Mouse (Mus musculus) ES-E14 (cell line): ENCODE measurements around the gene Aak1. TPM values are rescaled to one million over a fixed set of nuclear protein-coding genes. Genes with fewer than 3 reads are reported as not detected.

Source experiments
- DNase-seq: peaks from one replicate; pipeline ENCODE4 v3.0.0-alpha.2; 2013; ENCODE audit warnings: low read depth, low spot score
- H3K27ac ChIP-seq: 2 replicates; pipeline ENCODE4 v1.5.1; 2012; ENCODE audit warnings: low read depth, mild to moderate bottlenecking, low read length, moderate library complexity, mixed read lengths; ENCODE audit not compliant: poor library complexity, insufficient read depth, severe bottlenecking
- H3K36me3 ChIP-seq: 2 replicates; pipeline ENCODE4 v1.6.1; 2012; ENCODE audit warnings: mild to moderate bottlenecking, low read length, moderate library complexity, mixed read lengths; ENCODE audit not compliant: control insufficient read depth, poor library complexity, insufficient read depth, severe bottlenecking
- H3K4me1 ChIP-seq, 2 experiments: fragments of 150-350 bp in 1 of 2; sonication (generic) in 1 of 2; 2 replicates each; pipeline ENCODE4 v1.6.1; 2012; ENCODE audit warnings: low read length in 2 of 2, mild to moderate bottlenecking in 1 of 2, mixed read lengths in 1 of 2; ENCODE audit not compliant: control insufficient read depth in 2 of 2, insufficient read depth in 2 of 2, poor library complexity in 1 of 2
- H3K4me3 ChIP-seq, 2 experiments: fragments of 150-350 bp in 1 of 2; sonication (generic) in 1 of 2; 2 replicates each; pipeline ENCODE4 v1.5.1; 2012; ENCODE audit warnings: low read length in 2 of 2, low read depth in 1 of 2, mild to moderate bottlenecking in 1 of 2, mixed read lengths in 1 of 2; ENCODE audit not compliant: insufficient read depth in 1 of 2, poor library complexity in 1 of 2, severe bottlenecking in 1 of 2
- H3K9ac ChIP-seq: 2 replicates; pipeline ENCODE4 v1.6.1; 2012; ENCODE audit warnings: low read depth, mild to moderate bottlenecking, low read length, mixed read lengths; ENCODE audit not compliant: poor library complexity, insufficient read depth, severe bottlenecking
- H3K9me3 ChIP-seq: fragments of 150-350 bp; sonication (generic); 2 replicates; pipeline ENCODE4 v1.6.1; 2012; ENCODE audit warnings: low read depth, mild to moderate bottlenecking, low read length; ENCODE audit not compliant: control insufficient read depth, insufficient read depth
- CHD2 ChIP-seq: IDR thresholded peaks from 2 replicates; pipeline ENCODE4 v1.6.1; 2014; ENCODE audit warnings: mild to moderate bottlenecking, low read depth, low read length, inconsistent platforms
- HCFC1 ChIP-seq: IDR thresholded peaks from 2 replicates; pipeline ENCODE4 v1.6.1; 2012; ENCODE audit warnings: low read length, inconsistent platforms, borderline replicate concordance; ENCODE audit not compliant: insufficient read depth
- MAFK ChIP-seq: IDR thresholded peaks from 2 replicates; pipeline ENCODE4 v1.6.1; 2014; ENCODE audit warnings: mild to moderate bottlenecking, low read depth, low read length, inconsistent platforms; ENCODE audit not compliant: insufficient read depth
- ZC3H11A ChIP-seq: IDR thresholded peaks from 2 replicates; pipeline ENCODE4 v1.6.1; 2012; ENCODE audit warnings: low read depth, mild to moderate bottlenecking, inconsistent platforms, low read length, borderline replicate concordance
- ZNF384 ChIP-seq: IDR thresholded peaks from 2 replicates; pipeline ENCODE4 v1.6.1; 2012; ENCODE audit warnings: low read depth, low read length, inconsistent platforms
- in situ Hi-C, 2 experiments: fragments of 600-800 bp; cut with MboI; formaldehyde crosslinking; loops; one replicate each; pipeline ENCODE4 v1.15.1; 2025; ENCODE audit warnings: low sequenced_read_pairs in 2 of 2, inconsistent platforms in 1 of 2; ENCODE audit not compliant: unreplicated experiment in 2 of 2
- total RNA-seq: library from RNA; depleted of rRNA; stranded (reverse); fragments of 300-350 nt; gene quantifications from 2 replicates; pipeline ENCODE4 v1.2.3, GENCODE M21; 2012

The Aak1 gene
- total RNA-seq, 1 experiment = 20.0 TPM

- Histone ChIP-seq H3K4me3 (peak overlapping the region; percentile 73 to 84), H3K36me3 (peaks cover 5% of the 10 kb centered on the region), H3K9me3 (no peaks in the 10 kb centered on the region), H3K27ac (peak overlapping the region; percentile 78), H3K4me1 (peaks cover 2 to 4% of the 10 kb centered on the region in 2 experiments; a peak in 2 of 4 replicates), H3K9ac (peak overlapping the region; percentile 86)
- TF ChIP-seq MAFK (no peak), ZNF384 (no peak), HCFC1 (peak; percentile 53; the same call in 1 of the 2 replicates)
- in situ Hi-C loops = no loop called here
- peak; percentile 94 for DNase-seq
Observed at GRCm38 (mm10) chr6:87009692-87010328, 160.5 kb downstream of the Aak1 start.

- Histone ChIP-seq H3K4me1 (peaks cover 0 to 2% of the 10 kb centered on the region in 2 experiments; a peak in 1 of 4 replicates), H3K36me3 (peaks cover 41% of the 10 kb centered on the region), H3K4me3 (no peak overlapping the region), H3K9me3 (no peaks in the 10 kb centered on the region), H3K9ac (no peak overlapping the region), H3K27ac (no peak overlapping the region)
- in situ Hi-C loops = no loop called here
- peak; percentile 69 for DNase-seq
- TF ChIP-seq ZC3H11A (peak; percentile 32; the same call in 1 of the 2 replicates), CHD2 (no peak)
Observed at GRCm38 (mm10) chr6:87016916-87017315, 167.6 kb downstream of the Aak1 start.

- no peak overlapping the region for H3K9ac ChIP-seq
- no peak overlapping the region for H3K27ac ChIP-seq
- DNase-seq = no peak
- no peaks in the 10 kb centered on the region for H3K9me3 ChIP-seq
- H3K4me3 ChIP-seq = no peak overlapping the region
- H3K4me1 ChIP-seq = peaks cover 0 to 5% of the 10 kb centered on the region in 2 experiments; a peak in 1 of 4 replicates
- in situ Hi-C loops = no loop called here
- no peak for TF ChIP-seq MAFK
- no peak for TF ChIP-seq CHD2
- TF ChIP-seq HCFC1 = no peak
- TF ChIP-seq ZC3H11A = no peak
- TF ChIP-seq ZNF384 = no peak
- peaks cover 45% of the 10 kb centered on the region for H3K36me3 ChIP-seq
Observed at GRCm38 (mm10) chr6:87018874-87019273, 169.6 kb downstream of the Aak1 start.

GRCm38 (mm10) chr6:87021791-87022190 is 172.5 kb downstream of the Aak1 start:
- Histone ChIP-seq H3K4me1 (peaks cover 0 to 7% of the 10 kb centered on the region in 2 experiments; a peak in 2 of 4 replicates), H3K4me3 (no peak overlapping the region), H3K27ac (no peak overlapping the region), H3K9ac (no peak overlapping the region), H3K36me3 (peaks cover 48% of the 10 kb centered on the region), H3K9me3 (no peaks in the 10 kb centered on the region)
- TF ChIP-seq HCFC1 = no peak
- TF ChIP-seq CHD2 = no peak
- TF ChIP-seq ZC3H11A = no peak
- TF ChIP-seq MAFK = no peak
- TF ChIP-seq ZNF384 = no peak
- no peak for DNase-seq
- in situ Hi-C loops = no loop called here

- Histone ChIP-seq H3K4me1 (peaks cover 0 to 11% of the 10 kb centered on the region in 2 experiments; a peak in 2 of 4 replicates), H3K9me3 (no peaks in the 10 kb centered on the region), H3K27ac (0 out of 2 replicates have a peak overlapping the region, but pooled peaks have one; percentile 56), H3K9ac (no peak overlapping the region), H3K36me3 (peaks cover 30% of the 10 kb centered on the region), H3K4me3 (no peak overlapping the region)
- TF ChIP-seq HCFC1 (no peak), ZC3H11A (no peak), CHD2 (no peak), ZNF384 (no peak), MAFK (no peak)
- DNase-seq = no peak
- in situ Hi-C loops = no loop called here
Observed at GRCm38 (mm10) chr6:87026980-87027379, 177.7 kb downstream of the Aak1 start.
